Mouse (Mus musculus): Measurements from ENCODE around the gene Tmem91. TPM values are rescaled to one million over a fixed set of nuclear protein-coding genes. Genes with fewer than 3 reads are reported as not detected.

Tmem91 gene
- total RNA-seq, 1 experiment: 0.94 TPM

GRCm38 (mm10) chr7:25688810-25689586 is 14.0 kb upstream of the Tmem91 start:
- Histone ChIP-seq H3K9me3 (ENCODE audit: control insufficient read depth, insufficient read depth, low read depth, low read length) (no peaks in the 10 kb centered on the region), H3K9ac (ENCODE audit: insufficient read depth, low read depth, low read length, poor library complexity, severe bottlenecking) (peak overlapping the region; percentile 32; the same call in 1 of the 2 replicates), H3K27ac (ENCODE audit: insufficient read depth, low read depth, low read length, poor library complexity, severe bottlenecking) (no peak overlapping the region), H3K4me3 (ENCODE audit: insufficient read depth in 1 of 2, low read depth in 1 of 2, low read length in 2 of 2, poor library complexity in 1 of 2, severe bottlenecking in 1 of 2) (peak overlapping the region; percentile 64 to 77), H3K4me1 (ENCODE audit: control insufficient read depth in 2 of 2, insufficient read depth in 2 of 2, low read length in 2 of 2, poor library complexity in 1 of 2) (peaks cover 0 to 7% of the 10 kb centered on the region in 2 experiments; a peak in 1 of 4 replicates), H3K36me3 (ENCODE audit: control insufficient read depth, insufficient read depth, low read length, poor library complexity, severe bottlenecking) (no peaks in the 10 kb centered on the region)
- in situ Hi-C loops (cut with MboI; ENCODE audit: low sequenced_read_pairs in 2 of 2, unreplicated experiment in 2 of 2): no loop called here
- DNase-seq (ENCODE audit: low read depth, low spot score): no peak
- TF ChIP-seq CHD2 (IDR thresholded peaks at IDR 0.05; ENCODE audit: low read depth, low read length) (no peak), HCFC1 (IDR thresholded peaks at IDR 0.05; ENCODE audit: borderline replicate concordance, insufficient read depth, low read length) (no peak), ZNF384 (IDR thresholded peaks at IDR 0.05; ENCODE audit: low read depth, low read length) (no peak), ZC3H11A (IDR thresholded peaks at IDR 0.05; ENCODE audit: borderline replicate concordance, low read depth, low read length) (no peak), MAFK (IDR thresholded peaks at IDR 0.05; ENCODE audit: insufficient read depth, low read depth, low read length) (no peak)

- DNase-seq (ENCODE audit: low read depth, low spot score): no peak
- Histone ChIP-seq H3K4me1 (ENCODE audit: control insufficient read depth in 2 of 2, insufficient read depth in 2 of 2, low read length in 2 of 2, poor library complexity in 1 of 2) (peaks cover 0 to 16% of the 10 kb centered on the region in 2 experiments; a peak in 1 of 4 replicates), H3K4me3 (ENCODE audit: insufficient read depth in 1 of 2, low read depth in 1 of 2, low read length in 2 of 2, poor library complexity in 1 of 2, severe bottlenecking in 1 of 2) (peak overlapping the region; percentile 64 to 77), H3K9ac (ENCODE audit: insufficient read depth, low read depth, low read length, poor library complexity, severe bottlenecking) (peak overlapping the region; percentile 62), H3K9me3 (ENCODE audit: control insufficient read depth, insufficient read depth, low read depth, low read length) (no peaks in the 10 kb centered on the region), H3K27ac (ENCODE audit: insufficient read depth, low read depth, low read length, poor library complexity, severe bottlenecking) (no peak overlapping the region), H3K36me3 (ENCODE audit: control insufficient read depth, insufficient read depth, low read length, poor library complexity, severe bottlenecking) (no peaks in the 10 kb centered on the region)
- TF ChIP-seq CHD2 (IDR thresholded peaks at IDR 0.05; ENCODE audit: low read depth, low read length) (no peak), ZNF384 (IDR thresholded peaks at IDR 0.05; ENCODE audit: low read depth, low read length) (no peak)
- in situ Hi-C loops (cut with MboI; ENCODE audit: low sequenced_read_pairs in 2 of 2, unreplicated experiment in 2 of 2): no loop called here
Measured at GRCm38 (mm10) chr7:25687811-25688401, 12.9 kb upstream of the Tmem91 start.

- peaks cover 0 to 16% of the 10 kb centered on the region in 2 experiments; a peak in 1 of 4 replicates for H3K4me1 ChIP-seq (ENCODE audit: control insufficient read depth in 2 of 2, insufficient read depth in 2 of 2, low read length in 2 of 2, poor library complexity in 1 of 2)
- peak within 1 kb of the TSS; percentile 64 to 77 for H3K4me3 ChIP-seq (ENCODE audit: insufficient read depth in 1 of 2, low read depth in 1 of 2, low read length in 2 of 2, poor library complexity in 1 of 2, severe bottlenecking in 1 of 2)
- in situ Hi-C loops (cut with MboI; ENCODE audit: low sequenced_read_pairs in 2 of 2, unreplicated experiment in 2 of 2): no loop called here
Measured at GRCm38 (mm10) chr7:25686680-25687531, 11.9 kb upstream of the Tmem91 start, which contains the start of gene Tgfb1. Gene Tgfb1 (plus strand): TSS chr7:25687002.

GRCm38 (mm10) chr7:25685926-25686470 is 11.0 kb upstream of the Tmem91 start:
- no peak for TF ChIP-seq CHD2 (IDR thresholded peaks at IDR 0.05; ENCODE audit: low read depth, low read length)
- no peak for TF ChIP-seq HCFC1 (IDR thresholded peaks at IDR 0.05; ENCODE audit: borderline replicate concordance, insufficient read depth, low read length)
- Histone ChIP-seq H3K9ac (ENCODE audit: insufficient read depth, low read depth, low read length, poor library complexity, severe bottlenecking) (no peak overlapping the region), H3K27ac (ENCODE audit: insufficient read depth, low read depth, low read length, poor library complexity, severe bottlenecking) (no peak overlapping the region), H3K36me3 (ENCODE audit: control insufficient read depth, insufficient read depth, low read length, poor library complexity, severe bottlenecking) (no peaks in the 10 kb centered on the region), H3K4me3 (ENCODE audit: insufficient read depth in 1 of 2, low read depth in 1 of 2, low read length in 2 of 2, poor library complexity in 1 of 2, severe bottlenecking in 1 of 2) (peak overlapping the region; percentile 64 to 77; a peak in 3 of 4 replicates), H3K4me1 (ENCODE audit: control insufficient read depth in 2 of 2, insufficient read depth in 2 of 2, low read length in 2 of 2, poor library complexity in 1 of 2) (peaks cover 0 to 17% of the 10 kb centered on the region in 2 experiments; a peak in 1 of 4 replicates), H3K9me3 (ENCODE audit: control insufficient read depth, insufficient read depth, low read depth, low read length) (no peaks in the 10 kb centered on the region)
- in situ Hi-C loops (cut with MboI; ENCODE audit: low sequenced_read_pairs in 2 of 2, unreplicated experiment in 2 of 2): no loop called here
- DNase-seq (ENCODE audit: low read depth, low spot score): no peak

More at GRCm38 (mm10) chr7:25686680-25687531, 11.9 kb upstream of the Tmem91 start, which contains the start of gene Tgfb1:
- TF ChIP-seq ZC3H11A (IDR thresholded peaks at IDR 0.05; ENCODE audit: borderline replicate concordance, low read depth, low read length) (no peak), MAFK (IDR thresholded peaks at IDR 0.05; ENCODE audit: insufficient read depth, low read depth, low read length) (no peak), HCFC1 (IDR thresholded peaks at IDR 0.05; ENCODE audit: borderline replicate concordance, insufficient read depth, low read length) (no peak), CHD2 (IDR thresholded peaks at IDR 0.05; ENCODE audit: low read depth, low read length) (no peak), ZNF384 (IDR thresholded peaks at IDR 0.05; ENCODE audit: low read depth, low read length) (no peak)
- Histone ChIP-seq H3K27ac (ENCODE audit: insufficient read depth, low read depth, low read length, poor library complexity, severe bottlenecking) (no peak within 1 kb of the TSS), H3K36me3 (ENCODE audit: control insufficient read depth, insufficient read depth, low read length, poor library complexity, severe bottlenecking) (no peaks in the 10 kb centered on the region), H3K9ac (ENCODE audit: insufficient read depth, low read depth, low read length, poor library complexity, severe bottlenecking) (peak within 1 kb of the TSS; percentile 62), H3K9me3 (ENCODE audit: control insufficient read depth, insufficient read depth, low read depth, low read length) (no peaks in the 10 kb centered on the region)
- DNase-seq (ENCODE audit: low read depth, low spot score): no peak

Measured in ES-E14 (cell line).